Mouse (Mus musculus) cerebellum, adult (tissue): ENCODE data around the gene Ankrd45.
A peak's percentile ranks its signal among the peaks of the same experiment; 100 is the strongest.
"Not testable (repeated sequence)": the region's sequence is repeated elsewhere in the genome, so short reads cannot be mapped to it uniquely, and the experiment has no call there.

Experiments
- ATAC-seq: cut with Nextera tagmentation; 2 replicates; pipeline ENCODE4 v1.9.2; 2017; ENCODE audit warnings: mild to moderate bottlenecking, moderate library complexity, mixed read lengths; ENCODE audit not compliant: insufficient number of reproducible peaks, low FRiP score, low TSS enrichment

Ankrd45 gene

DNA sequence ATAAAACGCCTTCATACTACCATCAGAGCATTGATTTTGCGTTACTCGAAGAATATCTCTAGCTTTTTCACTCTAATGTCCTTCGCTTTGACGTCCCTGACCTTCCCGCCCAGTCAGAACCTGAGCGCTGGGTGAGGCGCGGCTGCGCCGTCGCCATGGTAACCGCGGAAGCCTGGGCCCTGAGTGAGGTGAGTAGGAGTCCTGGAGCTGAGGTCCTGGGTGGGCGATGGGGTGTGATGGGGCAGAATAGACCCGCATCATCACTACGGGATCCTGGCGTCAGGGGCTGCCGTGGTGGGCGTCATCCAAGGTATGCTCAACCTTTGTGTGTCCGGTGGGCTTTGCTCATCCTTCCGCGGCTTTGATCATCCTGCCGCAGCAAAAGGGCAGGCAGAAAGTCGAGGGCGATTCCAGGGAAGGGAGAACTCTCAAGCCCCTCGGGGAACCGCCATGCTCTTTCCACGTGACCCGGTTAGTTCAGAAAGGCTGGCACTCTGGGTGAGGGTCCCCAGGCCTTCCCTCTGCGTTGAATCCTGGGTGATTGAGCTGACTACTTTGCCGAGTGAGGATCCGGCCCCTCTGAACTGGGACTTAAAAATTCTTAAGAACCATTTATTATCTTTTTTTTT, at the start of gene Ankrd45:
Gene Ankrd45, plus strand, starts transcription at position 161 of the 629 bp plus-strand sequence.
- ATAC-seq: peak; percentile 61; the same call in 1 of the 2 replicates

DNA sequence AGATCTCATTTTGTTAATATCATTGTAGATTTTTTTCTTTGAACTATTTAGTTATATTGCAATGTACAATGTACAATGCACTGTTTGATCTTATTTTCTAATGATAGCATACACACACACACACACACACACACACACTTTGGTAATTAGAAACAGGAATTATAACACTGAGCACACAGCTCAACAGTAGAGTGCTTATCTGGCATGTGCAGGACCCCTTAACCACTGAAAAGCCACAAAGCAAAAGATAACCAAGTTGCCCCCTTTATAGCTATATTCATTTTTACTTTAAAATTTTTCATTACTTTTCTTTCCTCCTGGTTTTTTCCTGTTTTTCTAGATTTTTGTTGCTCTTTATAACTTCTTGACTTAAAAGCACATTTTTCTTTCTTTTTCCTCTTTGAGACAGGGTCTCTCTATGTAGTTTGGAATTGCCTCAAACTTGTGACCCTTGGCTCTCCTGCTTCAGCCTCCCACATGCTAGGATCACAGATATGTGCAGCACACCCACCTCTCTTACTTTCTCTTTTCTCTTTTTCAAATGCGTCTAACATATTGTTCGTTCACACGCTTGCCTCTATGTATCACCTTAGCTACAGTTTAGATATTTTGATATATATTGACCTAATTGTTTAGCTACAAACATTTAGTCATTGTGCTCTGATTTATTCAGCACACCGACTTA, 42.6 kb upstream of the Ankrd45 start:
- no peak for ATAC-seq

DNA sequence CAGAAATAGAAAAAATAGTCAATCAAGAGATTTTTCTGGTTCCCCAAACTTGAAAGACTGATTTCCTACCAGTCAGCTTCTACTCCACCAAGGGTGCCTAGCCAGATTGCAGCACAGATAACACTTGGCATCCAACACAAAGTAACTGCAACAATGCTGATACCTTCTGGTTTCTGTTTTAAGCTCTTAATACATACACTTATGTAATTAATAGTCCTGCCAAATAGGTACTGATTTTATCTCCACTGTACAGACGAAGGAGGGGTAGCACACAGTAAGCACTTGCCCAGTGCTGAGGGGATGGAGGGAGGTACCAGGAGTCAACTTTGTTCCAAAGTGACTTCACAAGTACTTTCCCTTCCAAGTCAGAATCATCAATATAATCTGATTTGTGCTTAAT, 38.6 kb upstream of the Ankrd45 start:
- ATAC-seq: no peak

DNA sequence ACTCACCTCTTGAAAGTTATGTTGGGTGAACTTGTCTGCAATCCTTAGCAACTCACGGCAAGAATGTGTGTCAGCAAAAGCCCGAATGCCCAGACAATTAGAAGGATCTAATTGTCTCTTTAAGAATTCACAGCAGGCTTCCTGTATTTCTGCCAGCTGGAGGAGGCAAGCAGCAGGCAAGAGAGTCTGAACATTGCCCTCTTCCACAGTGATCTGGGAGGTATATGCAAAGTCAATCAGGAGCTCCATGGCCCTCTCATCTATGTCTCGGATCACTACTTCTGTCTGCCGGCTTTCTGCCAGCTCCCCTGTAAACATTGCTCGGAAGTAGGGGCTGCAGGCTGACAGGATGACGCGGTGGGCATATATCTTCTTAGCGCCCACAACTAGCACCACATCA, 33.3 kb upstream of the Ankrd45 start:
- peak; percentile 45; the same call in 1 of the 2 replicates for ATAC-seq

DNA sequence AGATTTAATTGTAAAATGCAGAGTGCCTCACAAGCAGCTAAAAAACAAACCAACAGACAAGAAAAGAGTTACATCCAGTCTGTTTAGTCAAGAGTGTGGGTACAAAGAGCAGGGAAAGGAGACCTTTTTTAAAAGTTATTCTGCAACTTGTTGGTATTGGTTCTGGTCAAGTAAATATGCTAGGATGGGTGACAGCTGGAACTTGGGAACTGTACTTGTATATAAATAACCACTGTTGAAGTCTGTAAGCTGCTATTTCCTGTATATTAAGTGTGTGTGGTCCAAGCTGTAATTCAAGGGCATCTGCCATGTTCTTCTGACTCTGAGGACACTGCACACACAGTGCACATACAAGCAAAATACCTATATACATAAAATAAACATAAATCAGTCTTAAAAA, 27.9 kb upstream of the Ankrd45 start:
- ATAC-seq: no peak

DNA sequence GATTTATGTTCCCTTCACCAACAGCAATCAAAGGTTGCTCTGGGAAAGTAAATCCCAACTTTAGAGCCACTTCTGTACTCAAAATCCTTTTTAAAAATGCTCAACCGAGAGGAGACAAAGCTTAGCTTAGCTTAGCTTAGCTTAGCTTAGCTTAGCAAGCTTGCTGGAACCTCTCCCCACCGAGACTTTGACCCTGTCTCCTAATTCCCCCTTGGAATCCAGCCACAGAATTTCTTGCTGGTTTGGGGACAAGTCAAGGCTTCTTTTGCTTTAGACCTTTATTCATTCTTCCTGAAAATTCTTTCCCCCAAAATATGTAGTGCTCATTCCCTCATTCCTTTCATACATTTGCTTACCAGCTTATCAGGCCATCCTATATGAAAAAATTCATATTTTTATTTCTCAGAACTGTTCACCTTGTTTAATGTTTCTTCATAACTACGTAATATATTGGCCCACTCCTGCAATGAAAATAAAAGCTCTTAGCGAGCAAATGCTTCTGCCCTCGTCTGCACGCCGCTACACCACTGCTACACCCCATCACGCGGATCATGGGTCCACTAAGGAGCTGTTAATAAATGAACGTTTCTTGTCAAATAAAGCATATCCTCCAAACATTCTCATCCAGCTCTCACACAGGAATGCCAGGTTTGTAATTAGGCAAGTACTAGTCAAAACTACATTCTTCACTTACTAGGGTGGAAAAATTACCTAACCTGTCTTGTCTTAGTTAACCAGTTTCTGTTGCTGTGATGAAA, 19.7 kb upstream of the Ankrd45 start:
- ATAC-seq: no peak

DNA sequence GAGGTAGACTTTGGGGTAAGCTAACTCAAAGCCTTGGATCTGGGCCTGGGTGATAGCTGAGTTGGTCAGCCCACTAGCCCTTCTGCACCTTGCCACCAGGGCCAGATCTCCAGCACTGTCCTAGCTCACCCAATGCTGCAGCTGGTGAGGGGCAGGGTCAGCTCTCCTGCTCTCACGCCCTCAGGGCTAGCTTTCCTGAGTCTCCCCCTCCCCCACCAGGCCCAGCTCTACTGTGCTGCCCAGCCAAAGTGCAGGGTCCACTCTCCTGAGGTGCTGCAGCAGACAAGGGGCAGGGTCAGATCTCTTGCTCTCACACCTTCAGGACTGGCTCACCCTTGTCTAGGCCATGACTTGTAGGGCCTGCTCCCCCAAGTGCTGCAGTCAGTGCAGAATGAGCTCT, 16.0 kb upstream of the Ankrd45 start:
- no peak for ATAC-seq

DNA sequence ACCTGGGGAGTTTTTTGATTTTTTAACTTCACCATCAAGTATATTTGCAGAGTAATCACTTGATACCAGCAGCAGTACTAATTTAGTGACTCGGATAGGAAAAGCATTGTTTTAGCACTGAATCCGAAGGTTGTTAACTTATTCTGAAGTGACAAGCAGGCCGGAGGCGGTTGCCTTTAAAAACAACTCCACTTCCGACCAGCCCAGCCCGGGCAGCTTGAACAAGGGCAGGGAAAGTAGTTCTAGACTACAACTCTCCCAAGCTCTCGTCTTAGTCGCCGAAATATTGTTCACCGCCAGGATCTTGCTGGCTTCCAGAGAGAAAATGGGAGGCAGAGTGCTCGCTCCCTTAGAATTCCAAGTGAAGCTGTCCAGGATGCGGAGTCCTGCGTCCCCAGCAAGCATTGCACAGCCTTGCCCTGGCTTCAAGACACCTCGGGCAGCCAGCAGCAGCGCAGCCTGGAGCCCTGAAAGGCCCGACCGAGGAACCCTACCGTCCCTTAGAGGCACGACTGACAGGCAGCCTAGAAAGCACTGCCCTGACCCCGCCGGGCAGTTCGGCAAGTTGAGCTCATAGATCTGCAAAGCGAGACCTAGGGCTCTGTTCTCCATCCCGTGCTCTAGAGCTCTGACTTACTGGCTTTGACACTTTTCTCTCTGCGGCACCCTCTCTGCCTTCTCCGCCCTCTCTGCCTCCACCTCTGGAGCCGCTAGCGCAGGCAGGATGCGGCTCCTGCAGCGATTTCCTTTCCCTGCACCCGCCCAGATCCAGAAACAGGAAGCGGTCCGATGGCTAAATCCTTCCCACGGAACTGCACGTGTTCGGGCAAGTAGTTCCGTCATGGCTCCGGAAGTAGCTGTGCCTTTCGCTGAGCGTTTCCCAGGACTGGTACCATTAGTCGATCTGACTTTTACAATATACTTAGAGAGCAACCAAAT, 11.5 kb upstream of the Ankrd45 start, which contains the start of gene Klhl20:
Gene Klhl20, minus strand, starts transcription at position 786 of the 939 bp plus-strand sequence.
- peak; percentile 96 for ATAC-seq

DNA sequence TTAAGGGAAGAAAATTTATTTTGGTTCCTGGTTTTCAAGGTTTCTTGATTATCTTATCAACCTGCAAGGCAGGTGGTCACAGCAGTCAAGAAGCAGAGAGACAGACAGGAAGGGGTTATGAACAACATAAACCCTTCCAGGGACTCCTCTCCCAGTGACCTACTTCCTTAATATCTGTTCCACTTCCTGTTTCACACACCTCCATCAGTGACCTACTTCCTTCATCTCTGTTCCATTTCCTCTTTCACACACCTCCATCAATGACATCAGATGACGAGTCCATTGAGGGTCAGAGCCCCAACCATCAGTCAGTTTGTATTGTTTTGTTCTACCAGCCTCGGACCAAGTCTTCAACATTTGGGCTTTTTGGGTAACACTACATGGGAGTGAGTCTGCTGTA, 3.0 kb upstream of the Ankrd45 start:
- ATAC-seq: no peak

DNA sequence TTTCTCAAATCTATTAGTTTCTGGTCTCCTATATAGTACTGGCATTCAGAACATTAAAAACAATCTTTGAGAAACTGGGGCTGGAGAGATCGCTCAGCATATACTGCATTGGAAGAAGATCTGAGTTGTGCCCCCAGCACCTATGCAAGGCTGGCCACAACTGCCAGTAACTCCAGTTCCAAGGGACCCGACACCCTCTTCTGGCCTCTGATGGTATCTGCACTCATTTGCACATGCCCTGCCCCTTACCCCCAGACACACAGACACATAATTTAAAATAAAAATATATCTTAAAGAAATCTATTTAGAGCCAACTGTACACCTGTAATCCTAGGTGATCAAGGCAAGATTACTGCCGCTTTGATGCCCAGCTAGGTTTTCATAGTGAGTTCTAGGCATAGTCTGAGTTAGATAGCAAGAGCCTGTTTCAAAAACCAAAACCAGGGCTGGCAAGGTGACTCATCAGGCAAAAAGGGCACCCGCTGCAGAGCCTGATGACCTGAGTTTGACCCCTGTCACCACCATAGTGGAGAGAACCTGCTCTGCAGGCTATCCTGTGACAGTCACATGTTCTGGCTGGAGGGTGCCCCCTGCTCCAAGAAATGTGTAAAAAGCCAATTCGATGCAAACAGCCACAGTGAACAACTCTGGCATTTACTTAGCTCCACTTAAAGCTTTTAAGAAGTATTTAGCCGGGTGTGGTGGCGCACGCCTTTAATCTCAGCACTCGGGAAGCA, 2.3 kb upstream of the Ankrd45 start:
- ATAC-seq: no peak

DNA sequence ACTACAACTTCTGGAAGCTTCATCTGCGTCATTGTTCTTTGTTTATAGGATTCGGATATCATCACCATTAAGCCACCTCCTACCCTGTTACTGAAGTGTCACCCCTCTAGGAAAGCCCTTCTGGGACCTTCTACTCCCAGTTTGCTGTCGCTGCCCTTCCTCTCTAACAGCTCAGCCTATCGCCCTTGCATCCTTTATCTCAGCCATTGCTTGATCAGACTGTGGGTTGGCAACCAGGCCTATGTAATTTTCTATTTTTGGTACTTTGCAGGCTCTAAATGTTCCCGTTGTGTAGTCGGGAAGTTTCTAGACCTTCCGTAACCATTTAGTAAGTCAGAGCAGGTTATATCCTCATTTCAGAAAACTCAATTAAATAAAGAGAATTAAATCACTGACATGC, 725 bp downstream of the Ankrd45 start:
- ATAC-seq: no peak

DNA sequence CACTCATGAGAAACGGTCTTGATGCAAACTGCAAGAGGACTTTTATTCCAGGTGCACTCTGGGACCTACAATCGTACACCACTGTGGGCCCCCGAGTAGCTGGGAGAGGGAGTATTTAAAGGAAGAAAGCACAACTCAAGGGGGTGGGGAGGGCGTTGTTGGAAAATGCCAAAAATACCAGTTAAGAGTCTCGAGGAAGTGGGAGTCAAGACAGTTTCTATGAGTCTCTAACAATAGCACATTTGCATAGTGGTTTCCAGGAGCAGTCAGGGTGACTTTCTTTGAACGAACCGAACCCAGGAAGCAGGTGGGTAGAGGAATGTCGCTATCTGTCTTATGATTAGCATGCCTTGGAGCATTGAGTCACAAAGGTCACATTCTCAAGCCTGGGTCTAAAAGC, 3.1 kb downstream of the Ankrd45 start:
- ATAC-seq: not testable (repeated sequence)

DNA sequence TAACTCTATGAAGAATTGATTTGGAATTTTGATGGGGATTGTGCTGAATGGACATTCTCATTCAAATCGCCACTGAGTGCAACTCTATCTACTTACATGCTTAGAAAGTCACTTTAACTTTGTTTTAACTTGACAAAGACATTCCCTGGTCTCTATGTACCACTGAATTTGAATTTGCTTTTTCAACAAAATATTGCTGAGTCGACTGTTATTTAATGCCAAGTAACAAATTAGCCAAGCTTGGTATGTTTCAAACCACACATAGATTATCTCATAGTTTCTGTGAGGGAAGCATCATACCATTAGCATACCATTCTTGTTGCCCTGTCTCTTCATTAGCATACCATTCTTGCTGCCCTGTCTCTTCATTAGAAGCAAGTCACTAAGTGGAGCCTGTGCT, 5.4 kb downstream of the Ankrd45 start:
- ATAC-seq: no peak

DNA sequence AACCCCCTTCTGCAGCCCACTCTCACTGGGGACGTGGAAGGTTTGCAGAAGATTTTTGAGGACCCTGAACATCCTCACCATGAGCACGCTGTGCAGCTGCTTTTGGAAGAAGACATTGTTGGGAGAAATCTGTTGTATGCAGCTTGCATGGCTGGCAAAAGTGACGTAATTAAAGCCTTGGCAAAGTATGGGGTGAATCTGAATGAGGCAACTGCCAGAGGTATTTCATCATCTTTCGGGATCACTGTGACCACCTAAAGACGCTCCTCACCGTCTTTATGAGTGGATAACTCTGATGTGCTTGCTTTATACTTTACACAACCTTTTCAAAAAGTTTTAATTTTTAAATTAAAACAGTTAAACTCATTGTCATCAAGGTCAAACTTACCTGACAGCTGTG, 8.6 kb downstream of the Ankrd45 start:
- no peak for ATAC-seq

DNA sequence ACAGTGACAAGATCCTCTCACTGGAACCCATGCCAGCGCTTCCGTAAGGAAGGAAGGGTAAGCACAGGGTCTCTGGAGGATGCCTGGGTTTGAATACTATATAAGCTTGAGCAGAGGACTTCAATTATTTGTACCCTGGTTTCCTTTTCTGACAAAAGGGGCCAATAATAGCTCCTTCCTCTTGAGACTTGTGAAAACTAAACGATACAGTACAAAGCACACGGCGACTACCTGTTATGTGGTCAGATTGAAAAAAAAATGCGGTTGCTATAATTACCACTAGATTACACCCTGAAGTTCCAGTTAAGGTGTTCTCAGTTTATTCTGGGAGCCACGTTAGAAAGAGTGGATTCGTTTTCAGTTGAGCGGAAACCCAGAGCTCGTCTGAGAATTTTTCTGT, 14.1 kb downstream of the Ankrd45 start:
- ATAC-seq: no peak

DNA sequence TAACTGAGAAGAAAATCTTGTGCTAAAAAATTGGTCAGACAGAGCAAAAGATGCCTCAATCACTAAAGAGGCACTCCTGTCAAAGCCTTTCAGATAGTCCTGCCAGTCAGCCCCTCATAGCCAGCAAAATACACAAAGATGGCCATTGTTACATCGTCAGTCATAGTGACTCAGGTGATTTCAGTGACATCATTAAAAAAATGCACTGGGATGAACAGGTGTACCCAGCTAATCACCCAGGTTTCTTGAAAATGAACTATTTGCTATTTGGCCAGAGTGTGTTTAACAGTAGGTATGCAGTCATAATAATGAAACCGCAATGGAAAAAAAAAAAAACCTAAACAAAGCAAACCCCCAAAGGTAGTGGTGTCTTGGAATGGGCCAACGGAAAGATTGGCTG, 16.7 kb downstream of the Ankrd45 start, which contains the start of gene Tex50:
Gene Tex50, minus strand, starts transcription at position 101 of the 400 bp plus-strand sequence.
- ATAC-seq: no peak

DNA sequence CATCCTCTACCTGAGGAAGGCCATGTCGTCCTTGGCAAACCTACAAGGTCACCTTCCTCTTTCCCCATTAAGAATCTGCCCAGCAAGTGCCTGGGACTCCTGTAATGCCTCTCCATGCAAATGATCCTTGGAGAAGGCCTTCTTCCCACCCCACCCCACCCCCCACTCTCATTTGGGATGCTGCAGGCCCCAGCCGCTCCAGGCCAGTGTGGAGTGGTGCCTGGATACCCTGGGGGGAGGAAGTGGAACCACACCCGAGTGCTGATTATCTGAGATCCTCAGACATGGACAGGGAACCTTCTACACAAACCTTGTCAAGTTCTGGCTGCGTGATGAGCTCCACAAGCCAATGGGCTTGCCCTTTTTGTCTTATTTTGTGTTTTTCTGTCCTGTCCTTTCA, 17.8 kb downstream of the Ankrd45 start:
- ATAC-seq: no peak

DNA sequence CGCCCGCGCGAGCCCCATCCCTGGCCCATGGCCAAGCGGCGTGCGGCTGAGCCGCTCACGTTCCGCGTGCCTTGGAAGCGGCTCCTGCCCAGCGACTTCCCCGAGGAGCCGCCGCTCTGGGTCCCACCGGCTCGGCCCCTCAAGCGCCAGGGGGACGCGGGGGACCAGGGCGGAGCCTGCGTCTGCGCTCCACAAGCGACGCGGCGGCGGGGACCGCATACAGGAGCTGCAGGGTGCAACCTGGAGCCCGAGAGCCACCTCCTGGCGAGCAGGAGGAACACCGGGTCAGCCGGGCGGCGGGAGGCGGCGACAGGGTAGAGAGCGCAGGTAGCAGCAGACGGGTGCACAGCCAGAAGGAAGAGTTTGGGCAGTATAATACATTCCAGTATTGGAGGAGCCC, 28.2 kb downstream of the Ankrd45 start:
- peak; percentile 90 for ATAC-seq

DNA sequence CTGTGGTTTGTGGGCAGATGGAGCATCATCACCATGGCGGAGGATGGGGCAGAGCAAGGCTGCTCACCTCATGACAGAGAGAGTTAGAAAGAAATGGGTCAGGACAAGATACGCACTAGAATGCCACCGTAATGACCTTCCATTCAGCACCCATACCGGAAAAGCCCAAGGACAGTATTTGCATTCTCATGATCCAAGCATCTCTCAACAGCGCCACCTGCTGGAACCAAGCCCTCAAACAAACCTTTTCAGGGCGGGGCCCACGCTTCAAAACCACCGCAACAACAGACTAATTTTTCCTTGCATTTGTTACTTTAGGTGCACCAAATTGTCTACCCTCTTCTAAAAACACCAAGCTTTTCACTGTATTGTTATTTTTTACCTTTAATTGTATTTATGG, 38.2 kb downstream of the Ankrd45 start:
- peak; percentile 31; the same call in 1 of the 2 replicates for ATAC-seq

DNA sequence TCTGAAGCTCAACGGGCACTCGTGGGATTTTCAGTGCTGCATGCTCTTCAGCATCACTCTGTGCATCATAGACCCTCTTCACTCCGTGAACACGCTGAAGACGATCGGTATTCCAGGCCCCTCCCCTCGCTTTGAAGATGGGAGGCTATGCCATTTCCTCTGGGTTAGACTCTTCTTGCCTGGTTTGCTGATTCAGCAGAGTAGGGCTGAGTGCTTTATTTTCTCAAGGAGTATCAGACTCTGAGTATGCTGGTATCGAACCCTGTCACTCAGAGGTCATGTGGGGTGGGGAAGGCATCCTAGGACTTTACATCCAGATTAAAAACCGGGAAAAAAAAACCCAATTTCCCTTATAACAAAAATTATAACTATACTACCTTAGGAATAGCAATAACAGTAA, 39.9 kb downstream of the Ankrd45 start:
- no peak for ATAC-seq
